Mouse (Mus musculus) lung, postnatal 14 days (tissue): Measurements from ENCODE around the gene Rnf180.
"Not testable (repeated sequence)": the region's sequence is repeated elsewhere in the genome, so short reads cannot be mapped to it uniquely, and the experiment has no call there.

ENCODE experiments used
- DNase-seq: peaks from one replicate; pipeline ENCODE4 v3.0.0; 2021

Rnf180 gene

GRCm38 (mm10) chr13:105294715-105295114, at the start of gene Rnf180:
Gene Rnf180, minus strand, starts transcription at chr13:105294815.
- DNase-seq, result no peak

- no peak for DNase-seq
These were observed 36.8 kb upstream of the Rnf180 start for GRCm38 (mm10) chr13:105331199-105331968.

- DNase-seq, result no peak
These were observed 32.3 kb upstream of the Rnf180 start for GRCm38 (mm10) chr13:105326946-105327345.

GRCm38 (mm10) chr13:105316926-105317325, 22.3 kb upstream of the Rnf180 start:
- DNase-seq, result no peak

- no peak for DNase-seq
These were observed 21.4 kb upstream of the Rnf180 start for GRCm38 (mm10) chr13:105316009-105316408.

DNA sequence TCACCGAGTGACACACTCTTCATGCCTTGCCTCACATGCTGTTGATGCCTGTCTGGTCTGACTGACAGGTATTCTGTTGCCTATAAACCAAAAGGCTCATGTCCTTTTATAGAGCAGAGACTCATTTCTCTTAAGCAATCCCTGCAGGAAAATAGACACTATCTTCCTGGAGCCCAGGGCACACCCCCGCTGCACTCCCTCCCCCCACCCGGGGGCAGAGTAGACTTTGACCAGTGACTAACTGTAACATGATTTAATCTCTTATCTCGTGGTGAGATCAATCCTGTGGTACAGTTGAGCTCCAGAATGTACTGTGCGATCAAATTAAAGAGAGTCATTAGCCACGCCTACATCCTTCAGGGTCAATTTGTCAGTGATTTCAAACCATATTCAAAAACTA, 18.1 kb upstream of the Rnf180 start:
- no peak for DNase-seq

GRCm38 (mm10) chr13:105310562-105310961, 15.9 kb upstream of the Rnf180 start:
- DNase-seq, result not testable (repeated sequence)

DNA sequence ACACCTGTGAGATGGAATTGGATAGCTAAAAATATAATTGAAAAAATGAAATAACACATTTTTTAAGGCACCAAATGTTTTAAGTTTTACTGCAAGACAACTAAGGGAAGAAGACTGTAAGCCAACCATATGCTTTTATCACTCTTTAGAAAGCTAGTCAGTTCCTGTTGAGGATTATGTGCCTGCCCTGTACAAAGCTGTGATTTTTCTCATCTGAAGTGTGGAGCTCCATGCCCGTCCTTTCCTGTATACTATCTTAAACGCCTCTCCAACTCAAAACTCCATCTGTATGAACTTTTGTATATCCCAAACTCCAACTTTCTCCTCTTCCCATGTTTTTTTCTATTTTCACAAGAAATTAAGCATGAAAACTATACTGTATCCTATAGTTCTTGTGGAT, 10.9 kb upstream of the Rnf180 start:
- DNase-seq, result no peak

- DNase-seq, result no peak
These were observed 9.4 kb upstream of the Rnf180 start for GRCm38 (mm10) chr13:105304054-105304453.

DNA sequence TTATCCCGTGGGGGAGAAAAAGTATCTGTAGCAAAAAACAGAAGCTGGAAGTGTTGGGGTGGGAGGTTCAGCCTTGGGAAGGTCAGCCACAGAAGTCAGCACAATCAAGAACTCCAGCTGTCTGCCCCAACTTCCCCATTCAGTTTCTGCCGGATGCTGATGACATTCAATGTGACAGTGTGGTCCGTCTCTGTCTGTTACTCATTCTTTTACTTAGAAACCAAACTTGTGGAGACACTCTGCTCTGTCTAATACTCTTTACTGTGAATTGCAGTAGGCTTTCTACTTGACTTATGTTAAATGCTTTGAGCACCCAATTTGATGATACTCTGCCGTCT, 5.4 kb upstream of the Rnf180 start:
- DNase-seq, result no peak

- DNase-seq, result no peak
These were observed 4.8 kb upstream of the Rnf180 start for GRCm38 (mm10) chr13:105299162-105300008.

DNA sequence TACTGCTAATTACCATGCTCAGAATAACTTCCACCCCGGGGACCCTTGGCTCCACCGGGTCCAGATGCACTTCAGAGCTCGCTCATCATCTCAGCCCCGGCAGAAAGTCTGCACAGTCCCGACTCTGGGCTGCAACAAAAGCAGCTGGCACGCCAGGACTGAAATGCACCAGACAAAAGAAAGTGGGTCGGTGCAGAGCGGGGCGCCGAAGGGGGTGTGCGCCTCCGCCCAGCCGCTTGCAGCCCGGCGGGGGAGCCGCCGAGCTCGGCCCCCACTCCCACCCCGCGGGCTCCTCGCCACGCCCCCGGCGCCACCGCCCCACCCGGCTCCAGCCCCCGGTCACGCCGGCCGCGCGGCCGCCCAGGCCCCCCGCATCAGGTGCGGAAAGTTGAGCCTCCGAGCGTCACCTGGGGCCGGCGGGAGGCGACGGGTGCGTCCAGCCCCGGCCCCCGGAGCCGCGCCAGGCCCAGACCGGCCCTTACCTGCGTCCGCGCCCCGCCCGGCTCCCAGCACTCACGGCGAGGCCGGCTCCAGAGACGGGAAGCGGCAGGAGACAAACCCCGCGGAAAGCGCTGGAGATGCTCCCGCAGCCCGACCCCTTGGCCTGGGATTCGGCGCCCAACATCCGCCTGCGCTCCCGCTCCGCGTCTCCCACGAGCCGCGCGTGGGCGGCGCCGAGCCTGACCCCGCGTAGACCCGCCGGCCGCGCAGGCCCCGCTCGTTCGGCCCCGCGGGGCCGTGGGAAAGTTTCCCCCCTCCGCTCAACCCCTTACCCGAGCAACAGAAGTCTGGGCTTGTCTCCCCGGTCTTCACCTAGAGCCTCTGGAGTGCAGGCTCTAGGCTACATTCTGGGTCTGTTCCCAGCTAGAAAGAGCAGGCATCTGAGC, 591 bp downstream of the Rnf180 start:
- DNase-seq, result peak; percentile 32

- DNase-seq, result peak; percentile 70
These were observed 2.8 kb downstream of the Rnf180 start for GRCm38 (mm10) chr13:105291816-105292215.

DNA sequence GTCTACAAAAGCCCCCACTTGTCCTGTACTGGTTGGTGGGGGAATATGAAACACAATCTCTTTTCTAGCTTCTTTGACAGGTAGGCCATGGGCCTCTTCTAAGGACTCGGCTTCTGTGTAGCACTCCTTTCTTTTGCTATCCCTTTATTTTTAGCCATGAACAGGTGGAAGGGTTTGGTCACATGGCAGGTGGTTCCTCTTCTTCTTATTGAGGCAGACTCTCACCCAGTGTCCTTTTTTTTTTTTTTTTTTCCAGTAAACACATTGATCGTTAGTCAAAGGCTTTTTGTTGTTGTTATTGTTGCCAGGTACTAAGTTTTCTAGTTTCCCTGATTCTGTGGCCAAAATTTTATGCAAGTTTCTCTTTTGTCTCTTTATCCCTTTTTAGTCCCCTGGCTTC, 4.0 kb downstream of the Rnf180 start:
- no peak for DNase-seq

DNA sequence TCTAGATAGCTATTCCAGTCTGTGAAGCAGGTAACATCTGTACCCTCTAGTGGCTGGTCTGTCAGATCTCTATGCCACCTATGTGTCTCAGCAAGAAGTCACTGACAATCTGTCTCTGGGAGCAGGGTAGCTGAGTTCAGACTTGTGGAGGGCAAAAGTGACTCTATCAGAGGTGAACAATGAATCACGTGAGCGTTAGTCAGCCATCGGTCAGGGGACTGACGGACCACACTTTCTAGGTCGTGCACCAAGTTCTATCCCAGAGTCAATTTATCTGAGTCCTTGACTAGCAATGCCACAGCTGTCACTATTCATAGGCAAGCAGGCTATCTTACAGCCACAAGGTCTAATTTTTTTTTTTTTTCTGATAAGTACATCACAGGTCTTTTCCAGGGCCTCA, 4.6 kb downstream of the Rnf180 start:
- no peak for DNase-seq

DNA sequence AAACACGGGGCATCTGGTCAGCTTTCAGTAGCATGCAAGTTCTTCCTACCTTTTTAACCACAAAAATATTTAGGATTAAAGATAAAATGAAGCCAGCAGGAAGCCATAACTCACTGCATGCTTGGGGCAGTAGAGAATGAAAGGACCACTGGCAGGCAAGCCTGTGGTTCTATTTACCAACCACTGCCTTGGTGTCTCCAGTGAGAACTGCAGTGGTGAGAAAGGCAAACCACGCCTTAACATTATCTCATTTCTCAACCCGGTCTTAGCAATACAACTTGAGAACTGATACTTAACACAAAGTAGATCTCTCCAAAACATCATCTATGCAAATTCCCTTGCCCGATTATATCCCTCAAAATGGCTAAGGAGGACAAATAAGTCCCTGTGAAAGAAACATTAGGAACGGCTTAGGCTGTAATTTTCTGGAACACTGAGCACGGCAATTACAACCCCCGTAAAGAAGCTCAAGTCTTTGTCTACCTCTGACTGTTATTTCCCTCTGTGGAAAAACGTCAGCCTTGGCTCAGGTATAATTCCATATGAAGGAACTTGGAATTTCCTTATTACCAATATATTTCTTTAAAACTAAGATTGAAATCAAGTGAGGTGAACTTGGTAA, 15.1 kb downstream of the Rnf180 start:
- DNase-seq, result no peak

DNA sequence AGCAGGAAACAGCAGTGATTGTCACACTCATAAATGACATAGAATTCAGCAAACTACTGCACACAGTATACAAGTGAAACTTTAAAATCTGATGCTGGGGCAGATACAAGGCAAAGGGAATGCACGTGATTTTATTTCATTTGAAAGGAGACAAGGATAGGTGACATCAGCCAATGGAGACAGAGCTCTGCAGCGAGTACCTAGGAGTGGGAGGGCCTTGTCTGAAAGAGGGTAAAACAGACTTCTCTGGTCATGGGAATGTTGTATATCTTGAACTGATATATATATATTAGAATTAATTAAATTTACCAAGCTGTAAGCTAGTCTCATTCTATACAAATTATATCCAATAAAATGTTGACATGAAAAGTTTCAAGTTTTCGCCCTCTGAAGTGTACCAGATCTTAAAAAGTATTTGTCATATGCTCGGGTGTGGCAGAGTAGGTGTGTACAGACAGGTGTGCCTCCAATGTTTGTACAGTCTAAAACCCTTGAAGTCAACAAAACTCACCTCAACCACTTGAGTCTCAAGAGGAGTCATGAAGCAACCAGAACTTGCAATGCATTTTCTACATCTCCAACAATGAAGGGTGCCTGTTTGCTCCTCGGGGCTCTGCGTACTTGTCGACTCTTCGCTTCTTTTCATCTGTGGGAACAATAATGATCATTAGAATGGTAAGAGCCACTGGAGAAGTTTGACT, 24.1 kb downstream of the Rnf180 start:
- DNase-seq, result no peak

DNA sequence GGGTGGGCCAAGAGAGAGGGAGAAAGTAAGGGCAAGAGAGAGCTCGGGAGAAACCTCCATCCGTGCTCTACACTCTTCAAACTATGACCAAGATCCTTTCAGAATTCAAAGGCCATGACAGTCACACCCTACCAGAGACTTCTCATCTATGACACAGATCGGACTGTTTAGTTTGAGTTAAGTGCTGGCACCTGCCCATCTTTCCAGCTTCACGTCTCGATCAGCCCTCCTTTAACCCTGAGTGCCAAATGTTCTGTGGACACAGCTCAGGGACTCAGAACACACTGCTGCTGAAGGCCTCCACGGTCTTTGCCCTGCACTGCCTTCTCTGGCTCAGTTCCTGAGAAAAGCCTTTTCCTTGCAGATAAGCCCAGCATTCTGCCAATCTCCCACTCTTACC, 27.2 kb downstream of the Rnf180 start:
- no peak for DNase-seq

GRCm38 (mm10) chr13:105266746-105267145, 27.9 kb downstream of the Rnf180 start:
- DNase-seq, result peak; percentile 60

- no peak for DNase-seq
These were observed 37.7 kb downstream of the Rnf180 start for GRCm38 (mm10) chr13:105256757-105257433.

- DNase-seq, result no peak
These were observed 43.8 kb downstream of the Rnf180 start for GRCm38 (mm10) chr13:105250767-105251166.

DNA sequence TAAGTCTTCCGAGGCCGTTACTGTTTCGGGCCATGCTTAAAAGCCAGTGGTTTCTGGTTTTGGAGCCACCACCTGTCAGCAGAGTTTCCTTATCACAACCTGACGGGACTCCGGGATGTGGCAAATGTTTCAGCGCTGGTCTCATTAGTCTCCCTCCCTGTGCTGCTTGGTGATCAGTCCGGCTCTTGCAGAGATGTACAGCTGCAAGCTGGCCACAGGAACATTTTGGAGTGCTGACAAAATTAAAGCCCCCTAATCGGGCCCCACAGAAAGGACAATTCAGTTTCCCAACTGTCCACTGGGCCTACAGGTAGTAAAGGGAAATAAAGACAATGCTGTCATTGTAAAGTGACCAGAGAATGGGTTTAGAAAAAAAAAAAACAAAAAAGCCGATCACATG, 44.4 kb downstream of the Rnf180 start:
- DNase-seq, result no peak
